Mouse (Mus musculus) liver, postnatal 0 days (tissue): ENCODE results near the gene Nr1d1. TPM values are rescaled to one million over a fixed set of nuclear protein-coding genes. Genes with fewer than 3 reads are reported as not detected.

Experiments
- ATAC-seq: fragments of 200-750 bp; cut with Nextera tagmentation; 2 replicates; pipeline ENCODE4 v1.8.0; 2017; ENCODE audit warnings: mild to moderate bottlenecking, moderate library complexity
- DNase-seq: peaks from one replicate; pipeline ENCODE4 v3.0.0-alpha.2; 2016
- H3K27ac ChIP-seq: fragments of 300-500 bp; sonication (generic); 2 replicates; pipeline ENCODE4 v1.5.1; 2014; ENCODE audit warnings: antibody characterized with exemption, moderate library complexity, mild to moderate bottlenecking, low read depth
- H3K27me3 ChIP-seq: fragments of 300-500 bp; sonication (generic); 2 replicates; pipeline ENCODE4 v1.6.1; 2014; ENCODE audit warnings: low read length, control low read depth, mixed read lengths; ENCODE audit not compliant: insufficient read depth
- H3K36me3 ChIP-seq: fragments of 300-500 bp; sonication (generic); replicated peaks from 2 replicates; pipeline ENCODE4 v1.6.1; 2014; ENCODE audit warnings: mild to moderate bottlenecking, control low read depth, low read length, moderate library complexity, mixed read lengths; ENCODE audit not compliant: insufficient read depth
- H3K4me1 ChIP-seq: fragments of 300-500 bp; sonication (generic); 2 replicates; pipeline ENCODE4 v1.6.1; 2014; ENCODE audit warnings: antibody characterized with exemption, mild to moderate bottlenecking, control low read depth; ENCODE audit not compliant: insufficient read depth
- H3K4me2 ChIP-seq: fragments of 300-500 bp; sonication (generic); 2 replicates; pipeline ENCODE4 v1.6.1; 2014; ENCODE audit warnings: low read depth, mild to moderate bottlenecking, low read length, moderate library complexity, mixed read lengths
- H3K4me3 ChIP-seq: fragments of 300-500 bp; sonication (generic); 2 replicates; pipeline ENCODE4 v1.5.1; 2014; ENCODE audit warnings: low read depth, low read length
- H3K9ac ChIP-seq: fragments of 300-500 bp; sonication (generic); replicated peaks from 2 replicates; pipeline ENCODE4 v1.6.1; 2014; ENCODE audit warnings: mild to moderate bottlenecking, moderate library complexity
- H3K9me3 ChIP-seq: fragments of 300-500 bp; sonication (generic); 2 replicates; pipeline ENCODE4 v1.6.1; 2016; ENCODE audit warnings: mild to moderate bottlenecking, control low read depth, low read length, mixed read lengths
- CTCF ChIP-seq: sonication (generic); IDR thresholded peaks from 2 replicates; pipeline ENCODE4 v1.5.1; 2016; ENCODE audit warnings: antibody characterized with exemption, low read depth
- EP300 ChIP-seq: IDR thresholded peaks from 2 replicates; pipeline ENCODE4 v1.6.1; 2016; ENCODE audit warnings: antibody characterized with exemption, low read depth, mild to moderate bottlenecking
- WGBS: fragments of 180-500 bp; shearing (Covaris S2); extraction: QIAGEN DNeasy Blood & Tissue Kit; methylation state at CpG from one replicate; pipeline ENCODE4 v1.1.7; 2014; ENCODE audit not compliant: insufficient replicate concordance; 5-methylcytosine and 5-hydroxymethylcytosine counted together
- polyA plus RNA-seq: library from polyadenylated mRNA; unstranded; fragments of >200 nt; fragmentation: Nextera tagmentation; extraction: Ambion mirVana; gene quantifications from 2 replicates; pipeline ENCODE4 v1.2.1, GENCODE M21; 2015

The Nr1d1 gene
- polyA plus RNA-seq, 1 experiment from 2014 or later: 4.2 TPM

GRCm38 (mm10) chr11:98745932-98746853, 28.9 kb downstream of the Nr1d1 start:
- WGBS: 53% methylated on average over 12 of the region's 12 CpGs
- peaks cover 75% of the 10 kb centered on the region for H3K4me1 ChIP-seq
- no peak for ATAC-seq
- no peak overlapping the region for H3K4me3 ChIP-seq
- H3K27ac ChIP-seq: no peak overlapping the region
- H3K36me3 ChIP-seq: no peaks in the 10 kb centered on the region
- no peak for DNase-seq
- no peak for TF ChIP-seq CTCF
- no peak for TF ChIP-seq EP300
- no peaks in the 10 kb centered on the region for H3K27me3 ChIP-seq
- H3K4me2 ChIP-seq: peak overlapping the region; percentile 73
- no peak overlapping the region for H3K9ac ChIP-seq
- no peaks in the 10 kb centered on the region for H3K9me3 ChIP-seq

- Histone ChIP-seq H3K36me3 (no peaks in the 10 kb centered on the region), H3K4me1 (peaks cover 72% of the 10 kb centered on the region), H3K4me2 (peak overlapping the region; percentile 94; the same call in 1 of the 2 replicates), H3K27me3 (no peaks in the 10 kb centered on the region), H3K4me3 (no peak overlapping the region), H3K9ac (no peak overlapping the region), H3K9me3 (no peaks in the 10 kb centered on the region), H3K27ac (peak overlapping the region; percentile 42; the same call in 1 of the 2 replicates)
- no peak for TF ChIP-seq CTCF
- TF ChIP-seq EP300: no peak
- ATAC-seq (no peak), DNase-seq (no peak)
- WGBS: 64% methylated on average over 7 of the region's 7 CpGs
Measured at GRCm38 (mm10) chr11:98744456-98745019, 30.6 kb downstream of the Nr1d1 start.

GRCm38 (mm10) chr11:98743655-98744345, 31.3 kb downstream of the Nr1d1 start:
- no peak overlapping the region for H3K9ac ChIP-seq
- no peak overlapping the region for H3K4me3 ChIP-seq
- no peak for ATAC-seq
- H3K9me3 ChIP-seq: no peaks in the 10 kb centered on the region
- TF ChIP-seq EP300 (no peak), CTCF (no peak)
- 27% methylated on average over 9 of the region's 9 CpGs for WGBS
- H3K27ac ChIP-seq: peak overlapping the region; percentile 95; the same call in 1 of the 2 replicates
- peak overlapping the region; percentile 94 for H3K4me2 ChIP-seq
- H3K36me3 ChIP-seq: no peaks in the 10 kb centered on the region
- H3K4me1 ChIP-seq: peaks cover 67% of the 10 kb centered on the region
- H3K27me3 ChIP-seq: no peaks in the 10 kb centered on the region
- DNase-seq: no peak

- Histone ChIP-seq H3K4me2 (peak overlapping the region; percentile 94), H3K36me3 (no peaks in the 10 kb centered on the region), H3K4me3 (peak overlapping the region; percentile 99), H3K27me3 (no peaks in the 10 kb centered on the region), H3K9me3 (no peaks in the 10 kb centered on the region), H3K27ac (peak overlapping the region; percentile 95), H3K9ac (peak overlapping the region; percentile 96), H3K4me1 (peaks cover 55% of the 10 kb centered on the region)
- 6% methylated on average over 21 of the region's 21 CpGs for WGBS
- DNase-seq: peak; percentile 38
- no peak for ATAC-seq
- no peak for TF ChIP-seq CTCF
- TF ChIP-seq EP300: no peak
Measured at GRCm38 (mm10) chr11:98742397-98743291, 32.5 kb downstream of the Nr1d1 start.

- DNase-seq: peak; percentile 87
- TF ChIP-seq CTCF (peak; percentile 39), EP300 (no peak)
- peak overlapping the region; percentile 94 for H3K4me2 ChIP-seq
- peak overlapping the region; percentile 96 for H3K9ac ChIP-seq
- peak; percentile 82 for ATAC-seq
- H3K27ac ChIP-seq: peak overlapping the region; percentile 95
- H3K36me3 ChIP-seq: no peaks in the 10 kb centered on the region
- peaks cover 49% of the 10 kb centered on the region for H3K4me1 ChIP-seq
- H3K27me3 ChIP-seq: no peaks in the 10 kb centered on the region
- H3K4me3 ChIP-seq: peak overlapping the region; percentile 99
- no peaks in the 10 kb centered on the region for H3K9me3 ChIP-seq
- 1% methylated on average over 62 of the region's 86 CpGs for WGBS
Measured at GRCm38 (mm10) chr11:98741622-98742396, 33.3 kb downstream of the Nr1d1 start.
